Mouse (Mus musculus) kidney, postnatal 25 days (tissue): ENCODE results near the gene Pold2.
A peak's percentile ranks its signal among the peaks of the same experiment; 100 is the strongest.
"Not testable (repeated sequence)": the region's sequence is repeated elsewhere in the genome, so short reads cannot be mapped to it uniquely, and the experiment has no call there.

Experiments
- DNase-seq, 2 experiments: peaks; one replicate each; pipeline ENCODE4 v3.0.0; 2021; ENCODE audit warnings: mixed read lengths in 2 of 2

Pold2 gene

DNA sequence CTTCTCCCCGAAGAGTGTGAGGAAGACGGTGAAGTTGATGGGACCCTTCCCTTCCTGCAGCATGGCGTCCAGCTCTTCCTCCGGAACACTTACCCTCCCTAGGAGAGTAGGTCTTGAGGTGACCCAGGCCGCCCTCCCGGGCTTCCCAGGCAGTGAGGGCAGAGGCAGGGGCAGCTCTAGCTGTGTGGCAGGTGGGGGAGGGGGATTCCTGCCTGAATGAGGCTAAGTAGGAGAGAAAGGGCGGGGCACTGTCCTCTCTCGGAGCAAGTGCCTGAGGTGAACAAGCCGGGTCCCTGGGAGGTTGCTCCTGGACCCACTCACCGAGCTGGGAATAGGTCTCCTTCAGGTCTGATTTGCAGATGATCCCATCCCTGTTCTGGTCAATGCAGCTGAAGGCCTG lies 19.7 kb upstream of the Pold2 start:
- DNase-seq, result no peak

- DNase-seq, result peak in 1 of 2 experiments; percentile 40
Observed at GRCm38 (mm10) chr11:5897230-5897629, 19.1 kb upstream of the Pold2 start.

GRCm38 (mm10) chr11:5893807-5894206 lies 15.7 kb upstream of the Pold2 start:
- DNase-seq, result no peak

DNA sequence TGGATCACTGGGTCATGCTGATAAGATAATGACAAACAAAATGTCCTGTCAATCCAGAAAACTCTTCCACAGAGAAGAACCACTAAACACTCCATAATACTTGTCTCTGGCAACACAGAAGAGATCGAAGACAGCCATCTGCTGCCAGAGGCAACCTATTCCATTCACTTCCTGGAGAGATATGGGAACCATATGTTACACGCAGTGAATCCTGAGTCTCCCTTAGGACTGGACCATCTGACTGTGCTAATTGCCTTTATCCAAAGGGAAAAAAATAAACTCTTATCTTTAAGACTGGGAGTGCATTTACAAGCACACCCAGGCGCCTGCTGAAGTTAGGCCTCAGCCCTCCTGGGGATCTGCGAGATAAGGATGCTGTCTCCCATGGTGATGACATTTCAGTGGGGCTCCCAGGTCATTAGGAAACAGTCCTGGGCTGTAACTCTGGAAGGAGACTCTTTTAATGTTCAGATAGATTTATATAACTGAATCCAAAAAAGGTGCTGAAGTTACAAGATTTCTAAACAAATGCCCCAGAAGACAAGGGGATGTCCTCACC lies 14.8 kb upstream of the Pold2 start:
- no peak for DNase-seq

GRCm38 (mm10) chr11:5892151-5892591 lies 14.1 kb upstream of the Pold2 start:
- DNase-seq, result peak; percentile 26 to 57

DNA sequence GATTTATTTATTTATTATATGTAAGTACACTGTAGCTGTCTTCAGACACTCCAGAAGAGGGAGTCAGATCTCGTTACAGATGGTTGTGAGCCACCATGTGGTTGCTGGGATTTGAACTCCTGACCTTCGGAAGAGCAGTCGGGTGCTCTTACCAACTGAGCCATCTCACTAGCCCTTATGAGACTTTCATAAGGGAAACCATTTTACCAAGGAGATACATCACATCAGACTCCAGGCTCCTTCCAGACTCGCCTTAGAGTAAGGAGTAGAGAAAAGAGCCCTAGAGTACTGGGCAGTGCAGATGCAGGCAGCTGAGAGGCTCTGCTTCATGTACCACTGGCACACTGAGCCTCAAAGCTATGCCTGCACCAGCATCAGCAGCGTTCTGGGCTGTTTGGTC lies 10.5 kb upstream of the Pold2 start:
- not testable (repeated sequence) for DNase-seq

- DNase-seq, result no peak
Observed at GRCm38 (mm10) chr11:5887250-5887649, 9.2 kb upstream of the Pold2 start.

DNA sequence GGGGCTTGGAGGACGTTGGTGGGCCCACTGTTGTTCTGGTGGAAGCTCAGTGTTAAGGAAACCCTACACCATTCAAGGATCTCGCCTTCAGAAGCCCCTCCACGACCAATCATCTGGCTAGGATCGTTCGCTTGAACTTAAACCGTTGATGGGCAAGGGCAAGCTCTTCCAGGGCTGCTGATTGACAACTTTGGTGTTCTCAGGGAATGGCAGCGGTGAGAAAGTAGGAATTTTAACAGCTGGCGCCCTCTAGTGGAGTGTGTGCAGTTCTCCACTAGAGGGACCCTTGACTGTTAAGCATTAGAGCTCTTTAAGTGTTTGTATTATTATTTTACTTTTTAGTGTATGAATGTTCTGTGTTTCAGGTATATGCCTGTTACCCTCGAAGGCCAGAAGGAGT lies 8.1 kb upstream of the Pold2 start:
- peak; percentile 73 to 79 for DNase-seq

DNA sequence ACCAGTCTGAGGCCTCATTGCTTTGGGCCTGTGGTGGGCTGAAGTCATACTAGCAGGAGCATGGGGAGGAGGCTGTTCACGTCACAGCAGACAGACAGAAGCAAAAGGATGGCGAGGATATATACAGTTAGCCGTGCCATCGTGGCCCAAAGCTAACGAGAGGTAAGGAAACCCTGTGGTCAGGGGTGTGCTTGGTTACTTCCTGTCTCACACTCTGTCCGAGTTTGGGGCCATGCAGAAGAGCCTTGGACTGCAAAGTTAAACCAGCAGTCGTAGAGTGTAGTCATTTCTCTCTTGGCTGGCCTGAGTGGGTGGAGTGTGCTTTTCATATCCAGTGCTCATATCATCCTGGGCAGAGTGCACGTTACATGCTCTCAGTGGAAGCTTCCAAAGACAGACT lies 4.4 kb upstream of the Pold2 start:
- DNase-seq, result no peak

- DNase-seq, result peak; percentile 65 to 73
Observed at GRCm38 (mm10) chr11:5879905-5880304, 1.8 kb upstream of the Pold2 start.

DNA sequence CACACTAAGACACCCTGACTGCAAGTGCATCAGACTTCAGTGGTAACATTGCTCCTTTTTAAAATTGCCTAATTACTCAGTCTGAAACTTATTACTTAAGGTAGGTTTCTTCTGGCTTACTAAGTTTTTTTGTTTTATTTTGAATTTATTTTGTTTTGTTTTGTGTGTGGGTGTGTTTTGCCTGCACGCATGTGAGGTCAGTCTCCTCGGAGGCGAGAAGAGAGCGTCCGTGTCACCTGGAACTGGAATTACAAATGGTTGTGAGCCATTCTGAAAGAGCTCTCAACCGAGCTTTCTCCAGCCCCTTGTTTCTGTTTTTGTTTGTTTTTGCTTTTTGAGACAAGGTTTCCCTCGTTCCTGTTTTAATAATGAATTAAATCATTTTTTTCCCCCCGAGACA lies 569 bp upstream of the Pold2 start:
- DNase-seq, result no peak

- no peak for DNase-seq
Observed at GRCm38 (mm10) chr11:5877421-5877820, 671 bp downstream of the Pold2 start.

DNA sequence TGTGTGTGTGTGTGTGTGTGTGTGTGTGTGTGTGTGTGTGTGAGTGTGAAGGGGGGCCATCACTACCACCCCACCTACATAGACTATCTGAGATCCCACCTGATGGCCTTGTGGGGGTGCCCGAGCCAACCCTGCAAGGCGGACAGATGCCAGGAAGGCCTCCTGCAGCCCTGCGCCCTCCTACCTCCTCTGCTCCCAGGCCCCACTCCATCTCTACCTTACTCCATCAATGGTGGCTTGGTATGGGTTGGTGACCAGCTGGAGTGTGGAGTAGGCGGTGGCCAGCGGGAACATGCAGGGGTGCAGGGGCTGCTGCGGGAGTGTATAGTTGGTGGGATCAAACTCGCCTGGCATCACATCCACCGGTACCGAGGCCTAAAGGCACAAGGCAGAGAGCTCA lies 4.9 kb downstream of the Pold2 start:
- peak in 1 of 2 experiments; percentile 33 for DNase-seq

GRCm38 (mm10) chr11:5872707-5873106 lies 5.4 kb downstream of the Pold2 start:
- peak in 1 of 2 experiments; percentile 37 for DNase-seq

- peak in 1 of 2 experiments; percentile 40 for DNase-seq
Observed at GRCm38 (mm10) chr11:5870069-5870468, 8.0 kb downstream of the Pold2 start.

DNA sequence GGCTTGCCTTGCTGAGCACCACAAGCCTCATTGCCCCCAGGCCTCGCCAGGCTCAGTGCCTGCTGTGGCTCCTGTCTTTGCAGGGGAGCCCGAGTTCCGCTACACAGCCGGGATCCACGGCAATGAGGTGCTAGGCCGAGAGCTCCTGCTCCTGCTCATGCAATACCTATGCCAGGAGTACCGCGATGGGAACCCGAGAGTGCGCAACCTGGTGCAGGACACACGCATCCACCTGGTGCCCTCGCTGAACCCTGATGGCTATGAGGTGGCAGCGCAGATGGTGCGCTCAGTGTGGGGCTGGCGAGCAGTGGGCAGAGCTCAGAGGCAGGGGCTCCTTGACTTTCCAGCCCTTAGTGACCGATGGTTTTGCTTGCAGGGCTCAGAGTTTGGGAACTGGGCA lies 8.8 kb downstream of the Pold2 start:
- peak in 1 of 2 experiments; percentile 33 for DNase-seq

DNA sequence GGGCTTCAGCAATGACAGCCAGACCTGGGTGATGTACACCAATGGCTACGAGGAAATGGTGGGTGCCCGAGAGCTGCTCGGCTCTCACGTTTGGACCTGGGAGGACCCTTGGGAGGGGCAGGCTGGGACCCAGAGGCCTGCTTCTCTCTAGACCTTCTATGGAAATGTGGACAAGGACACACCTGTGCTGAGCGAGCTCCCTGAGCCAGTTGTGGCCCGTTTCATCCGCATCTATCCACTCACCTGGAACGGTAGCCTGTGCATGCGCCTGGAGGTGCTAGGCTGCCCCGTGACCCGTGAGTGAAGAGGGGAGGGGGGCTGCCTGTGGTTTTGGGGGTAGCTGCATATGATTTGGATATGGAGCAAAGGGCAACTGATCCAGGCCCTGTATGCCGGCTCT lies 9.8 kb downstream of the Pold2 start:
- peak; percentile 61 to 77 for DNase-seq

GRCm38 (mm10) chr11:5867196-5867595 lies 10.9 kb downstream of the Pold2 start:
- DNase-seq, result peak in 1 of 2 experiments; percentile 31

GRCm38 (mm10) chr11:5862394-5863105 lies 15.5 kb downstream of the Pold2 start:
- DNase-seq, result peak; percentile 71 to 87

GRCm38 (mm10) chr11:5861678-5862393 lies 16.3 kb downstream of the Pold2 start, which contains the start of gene Aebp1:
Aebp1 (plus strand) TSS chr11:5861947.
- peak; percentile 69 to 84 for DNase-seq

DNA sequence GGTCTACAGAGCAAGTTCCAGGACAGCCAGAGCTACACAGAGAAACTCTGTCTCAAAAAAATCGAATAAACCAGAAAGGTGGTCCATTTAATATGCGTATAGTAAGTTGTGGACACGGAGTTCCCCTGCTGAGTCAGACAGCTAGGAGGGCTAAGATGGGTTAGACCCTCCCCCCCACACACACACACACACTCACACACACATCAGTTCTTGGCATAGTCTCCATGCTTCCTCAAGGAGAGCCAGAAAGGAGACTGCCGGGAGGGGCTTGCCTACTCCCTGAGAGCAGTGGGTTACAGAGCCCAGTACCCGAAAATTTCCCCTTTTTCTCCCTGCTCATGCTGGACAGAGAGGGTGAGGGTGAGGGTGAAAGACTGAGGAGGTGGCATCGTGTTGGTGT lies 17.5 kb downstream of the Pold2 start:
- no peak for DNase-seq

DNA sequence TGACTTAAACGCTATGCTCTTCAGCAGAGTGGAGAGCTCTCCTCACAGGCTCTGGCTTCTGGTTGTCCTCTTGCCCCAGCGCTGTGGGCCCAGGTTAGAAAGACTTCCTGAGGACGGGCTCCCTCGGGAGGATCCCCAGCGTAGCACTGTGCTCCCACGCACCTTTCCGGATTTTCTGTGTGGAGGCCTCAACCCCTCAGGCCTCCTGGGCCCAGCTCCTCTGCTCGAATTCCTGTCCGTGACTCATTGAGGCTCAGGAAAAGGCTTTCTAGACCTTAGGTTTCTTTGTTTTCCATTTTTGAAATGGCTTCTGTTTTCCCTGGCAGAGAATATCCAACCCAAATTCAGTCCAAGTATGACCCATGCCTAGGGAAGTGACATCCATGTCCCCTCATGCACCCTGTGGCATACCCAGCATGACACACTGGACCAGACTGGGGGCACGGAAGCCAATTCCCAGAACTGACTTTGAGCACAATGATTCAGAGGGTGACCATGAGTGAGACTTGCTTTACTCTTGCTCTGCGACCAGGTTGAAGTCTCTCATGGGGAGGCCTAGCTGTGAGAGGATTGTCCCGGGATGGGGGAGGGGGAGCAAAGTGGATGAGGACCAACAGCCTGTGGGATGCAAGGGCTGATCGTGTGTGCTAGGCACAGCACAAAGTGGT lies 18.1 kb downstream of the Pold2 start:
- no peak for DNase-seq

- DNase-seq, result no peak
Observed at GRCm38 (mm10) chr11:5858723-5859122, 19.4 kb downstream of the Pold2 start.
